Mouse (Mus musculus) lung, adult 2 months (tissue): ENCODE measurements around the gene C1ra.

Experiments used
- CTCF ChIP-seq: fragments of 200-500 bp; IDR thresholded peaks from 2 replicates; pipeline ENCODE4 v1.5.1; 2011; ENCODE audit warnings: mild to moderate bottlenecking, low read length, control low read depth; ENCODE audit not compliant: insufficient read depth
- POLR2A ChIP-seq: fragments of 200-500 bp; IDR thresholded peaks from 2 replicates; pipeline ENCODE4 v1.6.1; 2011; ENCODE audit warnings: low read depth, mild to moderate bottlenecking, control low read depth, low read length, borderline replicate concordance; ENCODE audit errors: extremely low read depth

- TF ChIP-seq CTCF (no peak), POLR2A (no peak)
Observed at GRCm38 (mm10) chr6:124527881-124528280, 15.7 kb downstream of the C1ra start.
